Mouse (Mus musculus) olfactory bulb, adult 2 months (tissue): ENCODE measurements around the gene C1qtnf7.

Experiments used
- CTCF ChIP-seq: fragments of 200-500 bp; IDR thresholded peaks from 2 replicates; pipeline ENCODE4 v1.5.1; 2012; ENCODE audit warnings: low read depth, mild to moderate bottlenecking, low read length, moderate library complexity; ENCODE audit not compliant: insufficient read depth
- POLR2A ChIP-seq: fragments of 200-500 bp; IDR thresholded peaks from 2 replicates; pipeline ENCODE4 v1.6.1; 2012; ENCODE audit warnings: mild to moderate bottlenecking, low read depth, low read length, moderate library complexity; ENCODE audit not compliant: insufficient read depth

DNA sequence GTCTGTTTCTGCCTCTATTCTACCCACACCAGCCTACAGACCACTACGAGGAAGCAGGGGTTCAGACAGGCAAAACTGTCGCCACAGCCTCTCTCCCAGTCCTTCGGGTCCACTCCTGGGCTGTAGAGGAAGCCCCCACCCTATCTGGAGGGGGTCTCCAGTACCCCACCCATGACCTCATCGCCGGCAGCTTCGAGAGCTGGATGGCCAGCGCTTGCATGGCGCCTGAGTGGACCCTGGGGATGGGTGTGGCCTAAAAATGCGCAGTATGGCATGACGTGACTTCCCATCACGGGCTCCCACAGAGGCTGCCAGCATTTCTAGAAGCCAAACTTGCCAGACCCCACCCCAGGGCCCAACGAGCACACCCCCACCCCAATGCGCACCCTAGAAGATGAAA, 2.0 kb downstream of the C1qtnf7 start:
- TF ChIP-seq CTCF = no peak
- no peak for TF ChIP-seq POLR2A
